Mouse (Mus musculus) myocyte (in vitro differentiated cells): ENCODE data around the gene Lcn2. TPM values are rescaled to one million over a fixed set of nuclear protein-coding genes. Genes with fewer than 3 reads are reported as not detected.
"Not testable (repeated sequence)": the region's sequence is repeated elsewhere in the genome, so short reads cannot be mapped to it uniquely, and the experiment has no call there.

Source experiments
- H3K27me3 ChIP-seq: one replicate; pipeline ENCODE4 v1.6.1; 2011; ENCODE audit not compliant: control insufficient read depth, insufficient read depth, insufficient read length
- H3K36me3 ChIP-seq: one replicate; pipeline ENCODE4 v1.6.1; 2011; ENCODE audit not compliant: control insufficient read depth, insufficient read depth
- H3K4me2 ChIP-seq: one replicate; pipeline ENCODE4 v1.6.1; 2011; ENCODE audit warnings: low read depth, control low read depth
- H3K4me3 ChIP-seq: one replicate; pipeline ENCODE4 v1.5.1; 2011; ENCODE audit warnings: mild to moderate bottlenecking, control low read depth, moderate library complexity
- H3K79me2 ChIP-seq: one replicate; pipeline ENCODE4 v1.6.1; 2011; ENCODE audit not compliant: control insufficient read depth, insufficient read depth
- H3ac ChIP-seq: one replicate; pipeline ENCODE4 v1.6.1; 2011; ENCODE audit not compliant: control insufficient read depth, insufficient read length
- CEBPB ChIP-seq: IDR thresholded peaks from 2 replicates; pipeline ENCODE4 v1.6.1; 2011; ENCODE audit warnings: mild to moderate bottlenecking, moderate library complexity; ENCODE audit not compliant: poor library complexity, insufficient read depth, severe bottlenecking
- E2F4 ChIP-seq: IDR thresholded peaks from one replicate; pipeline ENCODE4 v1.6.1; 2011; ENCODE audit warnings: mild to moderate bottlenecking, control low read depth, moderate library complexity; ENCODE audit not compliant: insufficient read depth
- MAX ChIP-seq: IDR thresholded peaks from one replicate; pipeline ENCODE4 v1.6.1; 2011; ENCODE audit warnings: low read depth, mild to moderate bottlenecking, control low read depth
- MYOD1 ChIP-seq, 3 experiments: IDR thresholded peaks; one replicate each; pipeline ENCODE4 v1.6.1; 2011; ENCODE audit warnings: control low read depth in 2 of 3, low read depth in 2 of 3, mild to moderate bottlenecking in 2 of 3, moderate library complexity in 1 of 3; ENCODE audit not compliant: insufficient read length in 2 of 3, control insufficient read depth in 1 of 3
- MYOG ChIP-seq, 3 experiments: IDR thresholded peaks; one replicate each; pipeline ENCODE4 v1.6.1; 2011; ENCODE audit warnings: control low read depth in 2 of 3, low read depth in 2 of 3, mild to moderate bottlenecking in 2 of 3; ENCODE audit not compliant: insufficient read length in 2 of 3, control insufficient read depth in 1 of 3, insufficient read depth in 1 of 3
- POLR2A ChIP-seq: IDR thresholded peaks from one replicate; pipeline ENCODE4 v1.6.1; 2011; ENCODE audit warnings: low read depth, mild to moderate bottlenecking, control low read depth, moderate library complexity; ENCODE audit not compliant: insufficient read length
- POLR2AphosphoS2 ChIP-seq: IDR thresholded peaks from one replicate; pipeline ENCODE4 v1.6.1; 2011; ENCODE audit warnings: low read depth, control low read depth; ENCODE audit not compliant: insufficient read length
- REST ChIP-seq: IDR thresholded peaks from one replicate; pipeline ENCODE4 v1.6.1; 2011; ENCODE audit warnings: mild to moderate bottlenecking, control low read depth, moderate library complexity; ENCODE audit not compliant: insufficient read depth, insufficient read length
- SRF ChIP-seq: IDR thresholded peaks from one replicate; pipeline ENCODE4 v1.6.1; 2011; ENCODE audit warnings: low read depth; ENCODE audit not compliant: control insufficient read depth, insufficient read length
- TCF12 ChIP-seq: IDR thresholded peaks from one replicate; pipeline ENCODE4 v1.6.1; 2011; ENCODE audit warnings: mild to moderate bottlenecking, control low read depth; ENCODE audit not compliant: poor library complexity, insufficient read depth, severe bottlenecking
- TCF3 ChIP-seq: IDR thresholded peaks from one replicate; pipeline ENCODE4 v1.6.1; 2011; ENCODE audit warnings: low read depth, control low read depth; ENCODE audit not compliant: insufficient read length
- USF1 ChIP-seq: IDR thresholded peaks from one replicate; pipeline ENCODE4 v1.6.1; 2011; ENCODE audit warnings: low read depth, mild to moderate bottlenecking, control low read depth, moderate library complexity
- polyA plus RNA-seq: library from polyadenylated mRNA; unstranded; fragments of >200 nt; fragmentation: generic; extraction: Trizol; gene quantifications from one replicate; pipeline ENCODE4 v1.2.1, GENCODE M21; 2012; ENCODE audit warnings: missing spikeins

The Lcn2 gene
- polyA plus RNA-seq, 1 experiment = 0.02 TPM

DNA sequence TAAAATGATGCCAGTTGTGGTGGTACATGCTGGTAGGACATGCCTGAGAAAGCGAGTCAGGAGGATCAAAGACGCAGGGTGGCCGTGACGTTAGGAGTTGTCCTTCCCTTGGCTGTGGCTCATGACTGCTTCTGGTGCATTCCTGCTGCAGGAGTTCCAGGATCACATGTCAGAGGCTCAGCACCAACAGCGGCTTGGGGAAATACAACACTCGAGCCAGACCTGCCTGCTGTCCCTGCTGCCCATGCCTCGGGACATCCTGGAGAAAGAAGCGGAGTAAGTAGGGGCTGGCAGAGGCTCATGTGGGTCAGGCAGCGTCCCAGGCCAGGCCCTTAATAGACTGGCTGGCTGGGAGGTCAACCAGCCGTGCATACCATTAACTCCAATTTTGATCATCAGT lies 13.9 kb downstream of the Lcn2 start:
- Histone ChIP-seq H3K79me2 (no peaks in the 10 kb centered on the region), H3ac (no peak overlapping the region), H3K27me3 (no peaks in the 10 kb centered on the region), H3K4me2 (peak overlapping the region; percentile 6), H3K36me3 (peaks cover 24% of the 10 kb centered on the region), H3K4me3 (no peak overlapping the region)
- no peak for TF ChIP-seq MYOD1 (IDR thresholded peaks at IDR 0.05; ENCODE audit: control insufficient read depth in 1 of 3, insufficient read length in 2 of 3, low read depth in 2 of 3)

DNA sequence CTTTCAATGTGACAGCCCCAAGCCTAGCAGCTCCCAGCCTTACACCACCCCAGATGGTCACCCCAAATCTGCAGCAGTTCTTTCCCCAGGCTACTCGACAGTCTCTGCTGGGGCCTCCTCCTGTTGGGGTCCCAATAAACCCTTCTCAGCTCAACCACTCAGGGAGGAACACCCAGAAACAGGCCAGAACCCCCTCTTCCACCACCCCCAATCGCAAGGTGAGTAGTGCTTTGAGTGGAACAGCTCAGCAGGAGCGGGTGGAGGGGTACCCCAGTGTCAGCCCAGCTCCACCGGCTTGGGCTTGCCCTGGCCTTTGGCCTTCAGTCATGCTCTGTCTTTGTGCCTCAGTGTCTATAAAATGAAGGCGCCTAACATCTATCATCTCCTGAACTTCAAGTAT lies 20.7 kb downstream of the Lcn2 start:
- H3K36me3 ChIP-seq = peaks cover 22% of the 10 kb centered on the region
- H3K4me2 ChIP-seq = no peak overlapping the region

GRCm38 (mm10) chr2:32364121-32364520 lies 23.9 kb downstream of the Lcn2 start:
- Histone ChIP-seq H3ac (no peak overlapping the region), H3K4me2 (peak overlapping the region; percentile 85), H3K36me3 (peaks cover 13% of the 10 kb centered on the region), H3K4me3 (peak overlapping the region; percentile 92), H3K27me3 (no peaks in the 10 kb centered on the region), H3K79me2 (peaks cover 5% of the 10 kb centered on the region)
- TF ChIP-seq E2F4 (no peak), MYOG (IDR thresholded peaks at IDR 0.05; ENCODE audit: control insufficient read depth in 1 of 3, insufficient read depth in 1 of 3, insufficient read length in 2 of 3, low read depth in 2 of 3) (no peak), CEBPB (no peak), USF1 (no peak), MYOD1 (IDR thresholded peaks at IDR 0.05; ENCODE audit: control insufficient read depth in 1 of 3, insufficient read length in 2 of 3, low read depth in 2 of 3) (no peak), TCF3 (no peak)

More for the DNA sequence above, 20.7 kb downstream of the Lcn2 start:
- Histone ChIP-seq H3ac (no peak overlapping the region), H3K79me2 (peaks cover 5% of the 10 kb centered on the region), H3K27me3 (no peaks in the 10 kb centered on the region), H3K4me3 (no peak overlapping the region)
- TF ChIP-seq SRF = no peak
- TF ChIP-seq MAX = no peak
- no peak for TF ChIP-seq USF1
- no peak for TF ChIP-seq MYOG (IDR thresholded peaks at IDR 0.05; ENCODE audit: control insufficient read depth in 1 of 3, insufficient read depth in 1 of 3, insufficient read length in 2 of 3, low read depth in 2 of 3)
- TF ChIP-seq POLR2A = no peak
- no peak for TF ChIP-seq E2F4
- no peak for TF ChIP-seq TCF3
- TF ChIP-seq REST = no peak
- TF ChIP-seq MYOD1 (IDR thresholded peaks at IDR 0.05; ENCODE audit: control insufficient read depth in 1 of 3, insufficient read length in 2 of 3, low read depth in 2 of 3) = no peak
- no peak for TF ChIP-seq POLR2AphosphoS2
- no peak for TF ChIP-seq TCF12
- TF ChIP-seq CEBPB = no peak

DNA sequence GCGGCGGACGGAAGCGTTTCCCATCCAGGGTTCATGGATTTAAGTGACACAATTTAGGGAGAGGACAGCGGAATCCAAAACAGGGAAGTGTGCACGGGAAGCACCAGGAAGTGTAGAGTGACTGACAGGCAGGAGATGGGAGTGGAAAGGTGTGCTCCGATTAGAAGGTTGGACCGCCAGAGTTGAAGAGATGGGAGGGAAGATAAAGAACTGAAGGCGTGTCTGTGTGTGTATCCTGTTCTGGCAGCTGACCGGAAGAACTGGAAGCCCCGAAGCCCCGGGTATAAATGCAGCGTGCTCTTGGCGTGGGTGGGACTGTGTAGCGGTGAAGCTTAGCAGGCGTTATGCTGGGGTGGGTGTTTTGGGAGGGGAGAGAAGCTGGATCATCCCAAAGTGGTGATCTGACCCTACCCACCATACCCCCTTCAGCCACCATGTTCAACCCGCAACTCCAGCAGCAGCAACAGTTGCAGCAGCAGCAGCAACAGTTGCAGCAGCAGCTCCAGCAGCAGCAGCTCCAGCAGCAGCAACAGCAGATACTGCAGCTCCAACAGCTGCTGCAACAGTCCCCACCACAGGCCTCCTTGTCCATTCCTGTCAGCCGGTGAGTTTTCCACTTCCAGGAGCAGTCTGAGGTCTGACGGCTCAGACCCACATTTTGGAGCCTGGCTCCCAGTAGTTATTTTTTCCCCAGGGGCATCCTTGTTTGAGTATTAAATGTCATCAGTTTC lies 24.5 kb downstream of the Lcn2 start:
- Histone ChIP-seq H3K4me2 (peak overlapping the region; percentile 85), H3ac (peak overlapping the region; percentile 32), H3K4me3 (peak overlapping the region; percentile 92), H3K79me2 (peaks cover 5% of the 10 kb centered on the region), H3K27me3 (no peaks in the 10 kb centered on the region), H3K36me3 (peaks cover 12% of the 10 kb centered on the region)
- TF ChIP-seq TCF3 = no peak
- TF ChIP-seq E2F4 = no peak
- TF ChIP-seq MYOD1 (IDR thresholded peaks at IDR 0.05; ENCODE audit: control insufficient read depth in 1 of 3, insufficient read length in 2 of 3, low read depth in 2 of 3) = peak in 1 of 3 experiments; percentile 56
- TF ChIP-seq POLR2AphosphoS2 = no peak
- TF ChIP-seq TCF12 = no peak
- TF ChIP-seq MYOG (IDR thresholded peaks at IDR 0.05; ENCODE audit: control insufficient read depth in 1 of 3, insufficient read depth in 1 of 3, insufficient read length in 2 of 3, low read depth in 2 of 3) = peak in 2 of 3 experiments; percentile 30 to 59
- no peak for TF ChIP-seq REST
- TF ChIP-seq POLR2A = peak; percentile 15
- no peak for TF ChIP-seq CEBPB
- TF ChIP-seq USF1 = peak; percentile 32
- TF ChIP-seq SRF = no peak
- no peak for TF ChIP-seq MAX

GRCm38 (mm10) chr2:32362817-32363340 lies 25.2 kb downstream of the Lcn2 start:
- H3K79me2 ChIP-seq = peaks cover 5% of the 10 kb centered on the region
- H3K27me3 ChIP-seq = no peaks in the 10 kb centered on the region
- H3K36me3 ChIP-seq = peaks cover 7% of the 10 kb centered on the region
- peak overlapping the region; percentile 85 for H3K4me2 ChIP-seq
- TF ChIP-seq TCF3 (no peak), MYOD1 (IDR thresholded peaks at IDR 0.05; ENCODE audit: control insufficient read depth in 1 of 3, insufficient read length in 2 of 3, low read depth in 2 of 3) (peak in 1 of 3 experiments; percentile 18), REST (no peak), POLR2AphosphoS2 (no peak), SRF (peak; percentile 24), MAX (no peak), USF1 (no peak), MYOG (IDR thresholded peaks at IDR 0.05; ENCODE audit: control insufficient read depth in 1 of 3, insufficient read depth in 1 of 3, insufficient read length in 2 of 3, low read depth in 2 of 3) (peak in 1 of 3 experiments; percentile 55), CEBPB (no peak), TCF12 (no peak), POLR2A (peak; percentile 80), E2F4 (no peak)
- H3K4me3 ChIP-seq = peak overlapping the region; percentile 92
- peak overlapping the region; percentile 32 for H3ac ChIP-seq

DNA sequence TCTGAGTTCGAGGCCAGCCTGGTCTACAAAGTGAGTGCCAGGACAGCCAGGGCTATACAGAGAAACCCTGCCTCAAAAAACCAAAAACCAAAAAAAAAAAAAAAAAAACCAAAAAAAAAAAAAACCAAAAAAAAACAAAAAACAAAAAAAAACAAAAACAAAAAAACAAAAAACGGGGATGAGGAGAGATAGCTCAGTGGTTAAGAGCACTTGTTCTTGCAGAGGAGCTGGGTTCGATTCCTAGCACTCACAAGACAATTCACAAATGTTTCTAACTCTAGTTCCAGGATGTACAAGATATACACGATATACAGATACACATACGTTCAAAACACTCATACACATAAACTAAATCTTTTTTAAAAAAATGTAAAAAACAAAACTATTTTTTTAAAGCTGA lies 25.8 kb downstream of the Lcn2 start:
- Histone ChIP-seq H3K4me3 (peak overlapping the region; percentile 92), H3K4me2 (peak overlapping the region; percentile 72), H3ac (peak overlapping the region; percentile 32)
- H3K27me3 ChIP-seq, H3K79me2 ChIP-seq, H3K36me3 ChIP-seq: not testable (repeated sequence)
